Mouse (Mus musculus): ENCODE measurements around the gene Spdye4c. TPM values are rescaled to one million over a fixed set of nuclear protein-coding genes. Genes with fewer than 3 reads are reported as not detected.

The Spdye4c gene
- total RNA-seq (2012; rRNA removed) = not detected in 2 replicates
- not detected for polyA plus RNA-seq (2012; ENCODE audit: insufficient read depth in 1 of 2, insufficient read length in 2 of 2, low read depth in 1 of 2, low replicate concordance in 2 of 2, missing spikeins in 1 of 2)

DNA sequence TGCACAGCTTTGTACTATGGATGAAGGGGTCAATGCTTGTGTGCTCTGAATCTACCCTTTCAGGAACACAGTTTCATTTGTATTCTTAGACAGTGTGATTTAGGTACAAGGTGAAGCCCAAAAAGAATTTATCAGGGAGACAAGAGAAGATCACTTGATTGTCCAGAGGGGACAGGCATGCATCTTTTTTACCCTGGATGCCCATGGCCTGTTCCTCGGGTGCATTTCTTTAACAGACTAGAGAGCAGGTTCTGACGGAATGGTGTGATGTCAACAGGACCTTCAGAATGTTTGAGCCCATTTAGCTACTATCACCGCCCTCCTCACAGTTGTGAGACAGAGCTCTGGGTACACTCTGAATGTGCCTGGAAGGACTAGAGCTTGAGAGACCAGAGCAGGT is at the start of gene Spdye4c:
Gene Spdye4c, plus strand, starts transcription at position 301 of the 400 bp plus-strand sequence.
- no peaks in the 10 kb centered on the region for H3K4me1 ChIP-seq (ENCODE audit: control insufficient read depth in 1 of 2, insufficient read depth in 2 of 2, low read length in 2 of 2)
- H3K9me3 ChIP-seq (replicated peaks; ENCODE audit: insufficient read depth, low read length) = no peaks in the 10 kb centered on the region
- H3K9ac ChIP-seq (ENCODE audit: control insufficient read depth, low read depth, low read length, poor library complexity, severe bottlenecking) = no peak within 1 kb of the TSS
- no peak for DNase-seq (ENCODE audit: low read depth, low spot score)
- no peaks in the 10 kb centered on the region for H3K36me3 ChIP-seq (ENCODE audit: control insufficient read depth in 1 of 2, insufficient read depth in 2 of 2, low read length in 2 of 2)
- H3K27me3 ChIP-seq (ENCODE audit: control insufficient read depth in 1 of 2, insufficient read depth in 2 of 2, low read length in 2 of 2) = peaks cover 3 to 4% of the 10 kb centered on the region in 2 experiments; a peak in 3 of 4 replicates
- H3K4me3 ChIP-seq (ENCODE audit: control insufficient read depth in 1 of 2, insufficient read depth in 1 of 2, low read depth in 2 of 2, low read length in 2 of 2) = no peak within 1 kb of the TSS
- H3K27ac ChIP-seq (ENCODE audit: control insufficient read depth, low read depth, low read length) = no peak within 1 kb of the TSS
- H3K79me2 ChIP-seq (ENCODE audit: control insufficient read depth, insufficient read depth, low read length, poor library complexity) = no peaks in the 10 kb centered on the region
- TF ChIP-seq MAX (IDR thresholded peaks at IDR 0.05; ENCODE audit: low read length) (no peak), NRF1 (IDR thresholded peaks at IDR 0.05; ENCODE audit: insufficient read depth, low read depth, low read length, poor library complexity, severe bottlenecking) (no peak), GATA1 (IDR thresholded peaks at IDR 0.05; ENCODE audit: low read depth, low read length) (no peak), MYC (IDR thresholded peaks at IDR 0.05; ENCODE audit: low read depth, low read length) (no peak), GABPA (IDR thresholded peaks at IDR 0.05; ENCODE audit: low read depth, low read length) (no peak), ETS1 (IDR thresholded peaks at IDR 0.05; ENCODE audit: low read depth, low read length) (no peak), KAT2A (conservative IDR thresholded peaks at IDR 0.05; ENCODE audit: low read depth, low read length) (no peak), JUND (IDR thresholded peaks at IDR 0.05; ENCODE audit: low read depth, low read length) (no peak), RAD21 (IDR thresholded peaks at IDR 0.05; ENCODE audit: low read depth, low read length) (no peak), MEF2A (IDR thresholded peaks at IDR 0.05; ENCODE audit: extremely low read depth, insufficient replicate concordance, low read depth, low read length, poor library complexity, severe bottlenecking) (no peak), TCF12 (IDR thresholded peaks at IDR 0.05; ENCODE audit: low read depth, low read length) (no peak), UBTF (IDR thresholded peaks at IDR 0.05; ENCODE audit: borderline replicate concordance, insufficient read depth, low read depth, low read length) (no peak), ZNF384 (IDR thresholded peaks at IDR 0.05; ENCODE audit: low read depth, low read length) (no peak), EP300 (IDR thresholded peaks at IDR 0.05; ENCODE audit: low read depth in 1 of 2, low read length in 2 of 2) (no peak), ZMIZ1 (IDR thresholded peaks at IDR 0.05; ENCODE audit: low read depth, low read length) (no peak), ZC3H11A (IDR thresholded peaks at IDR 0.05; ENCODE audit: low read depth, low read length) (no peak), ZKSCAN1 (IDR thresholded peaks at IDR 0.05; ENCODE audit: low read depth, low read length) (no peak), SIN3A (IDR thresholded peaks at IDR 0.05; ENCODE audit: low read length) (no peak)

DNA sequence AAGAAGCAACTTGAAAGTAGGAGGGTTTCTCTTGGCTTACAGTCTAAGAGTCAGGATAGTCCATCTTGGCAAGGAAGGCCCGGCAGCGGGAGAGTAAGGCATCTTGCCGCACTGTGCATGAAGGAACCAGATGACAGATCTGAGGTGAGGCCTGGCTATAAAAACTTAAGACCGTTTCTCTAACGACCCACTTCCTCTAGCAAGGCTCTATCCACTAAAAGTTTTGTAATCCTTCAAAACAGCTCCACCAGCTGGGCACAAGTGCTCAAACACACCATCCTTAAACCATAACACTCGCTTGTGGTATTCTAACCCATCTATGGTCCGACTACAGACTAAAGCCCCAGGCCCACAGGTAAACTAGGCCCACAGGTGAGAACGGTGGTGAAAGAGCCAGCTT is 47.5 kb upstream of the Spdye4c start:
- Histone ChIP-seq H3K9ac (ENCODE audit: control insufficient read depth, low read depth, low read length, poor library complexity, severe bottlenecking) (no peak overlapping the region), H3K36me3 (ENCODE audit: control insufficient read depth in 1 of 2, insufficient read depth in 2 of 2, low read length in 2 of 2) (no peaks in the 10 kb centered on the region), H3K9me3 (replicated peaks; ENCODE audit: insufficient read depth, low read length) (no peaks in the 10 kb centered on the region), H3K27ac (ENCODE audit: control insufficient read depth, low read depth, low read length) (no peak overlapping the region), H3K4me1 (ENCODE audit: control insufficient read depth in 1 of 2, insufficient read depth in 2 of 2, low read length in 2 of 2) (no peaks in the 10 kb centered on the region; a peak in 1 of 4 replicates), H3K79me2 (ENCODE audit: control insufficient read depth, insufficient read depth, low read length, poor library complexity) (no peaks in the 10 kb centered on the region), H3K27me3 (ENCODE audit: control insufficient read depth in 1 of 2, insufficient read depth in 2 of 2, low read length in 2 of 2) (peaks cover 0 to 5% of the 10 kb centered on the region in 2 experiments; a peak in 2 of 4 replicates), H3K4me3 (ENCODE audit: control insufficient read depth in 1 of 2, insufficient read depth in 1 of 2, low read depth in 2 of 2, low read length in 2 of 2) (no peak overlapping the region)
- DNase-seq (ENCODE audit: low read depth, low spot score) = peak; percentile 10
- TF ChIP-seq CTCF (IDR thresholded peaks at IDR 0.05 in 2 of 3, conservative IDR thresholded peaks at IDR 0.05 in 1 of 3; ENCODE audit: control insufficient read depth in 1 of 3, insufficient read depth in 1 of 3, low read depth in 2 of 3, low read length in 3 of 3, poor library complexity in 1 of 3, severe bottlenecking in 1 of 3) (peak in 1 of 3 experiments; percentile 22; a peak in 2 of 6 replicates), UBTF (IDR thresholded peaks at IDR 0.05; ENCODE audit: borderline replicate concordance, insufficient read depth, low read depth, low read length) (no peak), SMC3 (IDR thresholded peaks at IDR 0.05; ENCODE audit: low read depth, low read length) (peak; percentile 20; the same call in 1 of the 2 replicates), MXI1 (IDR thresholded peaks at IDR 0.05; ENCODE audit: low read depth, low read length) (no peak)
